Mouse (Mus musculus): Measurements from ENCODE around the gene Acvr1c.

GRCm38 (mm10) chr2:58309695-58310094, 48.0 kb downstream of the Acvr1c start:
- TF ChIP-seq CTCF (IDR thresholded peaks at IDR 0.05; ENCODE audit: borderline replicate concordance, insufficient read depth, low read length) (no peak), POLR2A (IDR thresholded peaks at IDR 0.05; ENCODE audit: low read depth, low read length) (no peak)
